Mouse (Mus musculus) left cerebral cortex, adult 8-10 months (tissue): ENCODE data around the gene Pex19. TPM values are rescaled to one million over a fixed set of nuclear protein-coding genes. Genes with fewer than 3 reads are reported as not detected.

Experiments used
- DNase-seq, 2 experiments: peaks; one replicate each; pipeline ENCODE4 v3.0.0; 2022; ENCODE audit warnings: low spot score in 2 of 2
- total RNA-seq, 4 experiments: library from RNA; stranded (reverse); gene quantifications; 2 replicates each; pipeline ENCODE4 v1.2.4; 2022

Gene Pex19
- total RNA-seq, 4 experiments from 2014 or later, result 78.7 to 104 (median 83.8) TPM

DNA sequence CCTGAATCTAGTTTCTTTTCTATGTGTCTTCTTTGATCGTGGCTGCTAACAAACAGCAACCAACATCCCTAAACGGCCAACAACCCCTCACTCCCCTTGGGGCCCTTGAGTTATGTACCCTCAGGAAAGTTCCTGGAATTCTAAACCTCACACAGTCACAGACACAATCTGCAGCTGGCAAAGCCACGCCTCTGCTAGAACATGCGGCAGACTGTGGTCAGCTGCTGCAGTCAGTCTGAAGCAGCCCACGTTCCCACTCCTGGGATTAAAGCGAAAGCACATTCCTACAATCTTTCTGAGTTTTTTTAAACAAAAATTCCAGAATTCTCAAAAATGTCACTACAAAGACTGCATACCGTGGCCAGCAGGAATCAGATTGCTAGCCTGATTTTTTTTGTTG lies 7.0 kb downstream of the Pex19 start:
- DNase-seq, result no peak

DNA sequence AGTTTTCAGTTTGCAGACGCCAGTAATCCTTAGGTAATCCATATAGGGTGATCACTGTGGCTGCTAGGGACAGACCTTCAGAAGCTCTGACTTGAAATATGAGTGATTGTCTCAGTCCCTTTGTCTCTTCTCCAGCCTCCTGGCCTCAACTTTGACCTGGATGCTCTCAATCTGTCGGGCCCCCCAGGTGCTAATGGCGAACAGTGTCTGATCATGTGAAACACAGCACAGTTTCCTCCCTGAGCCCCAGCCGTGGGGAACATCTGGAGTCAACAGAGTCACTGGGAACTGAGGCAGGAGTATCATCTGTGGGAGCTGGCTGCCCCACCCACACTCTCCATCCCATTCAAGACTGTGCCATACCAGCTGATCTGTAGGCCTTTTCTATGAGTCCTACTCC lies 7.5 kb downstream of the Pex19 start:
- no peak for DNase-seq

DNA sequence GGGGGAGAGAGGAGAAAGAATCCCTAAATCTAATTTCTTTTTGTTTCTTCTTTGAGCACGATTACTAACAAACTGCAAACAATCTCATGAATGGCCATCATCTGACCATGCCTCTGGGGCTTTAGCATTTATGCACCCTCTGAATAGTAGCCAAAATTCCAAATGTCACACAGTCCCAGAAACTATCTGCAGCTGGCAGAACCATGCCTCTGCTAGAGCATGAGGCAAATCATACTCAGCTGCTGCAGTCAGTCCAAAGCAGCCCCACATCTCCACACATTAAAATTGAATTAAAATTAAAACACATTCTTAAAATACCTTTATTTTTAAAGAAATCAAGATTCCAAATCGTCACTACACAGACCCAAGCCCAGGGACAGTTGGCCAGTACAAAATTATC lies 13.6 kb downstream of the Pex19 start:
- DNase-seq, result no peak

DNA sequence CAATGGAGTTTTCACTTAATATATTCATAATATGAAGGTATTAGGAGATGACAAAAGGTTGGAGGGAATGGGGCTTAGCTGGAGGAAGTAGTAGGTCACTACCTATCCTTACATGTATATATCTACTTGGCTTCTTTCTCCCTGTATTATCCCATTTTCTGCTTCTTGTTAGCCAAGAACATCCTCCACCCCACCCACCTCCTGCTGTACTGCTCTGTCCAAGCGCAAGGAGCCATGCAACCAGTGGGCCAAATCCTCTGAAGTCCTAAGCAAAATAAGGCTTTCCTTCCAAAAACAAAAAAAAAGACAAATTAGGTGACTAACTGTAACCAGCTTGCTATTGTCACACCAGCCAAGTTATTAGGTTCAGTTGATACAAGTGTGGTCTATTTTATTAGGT lies 14.3 kb downstream of the Pex19 start:
- no peak for DNase-seq

DNA sequence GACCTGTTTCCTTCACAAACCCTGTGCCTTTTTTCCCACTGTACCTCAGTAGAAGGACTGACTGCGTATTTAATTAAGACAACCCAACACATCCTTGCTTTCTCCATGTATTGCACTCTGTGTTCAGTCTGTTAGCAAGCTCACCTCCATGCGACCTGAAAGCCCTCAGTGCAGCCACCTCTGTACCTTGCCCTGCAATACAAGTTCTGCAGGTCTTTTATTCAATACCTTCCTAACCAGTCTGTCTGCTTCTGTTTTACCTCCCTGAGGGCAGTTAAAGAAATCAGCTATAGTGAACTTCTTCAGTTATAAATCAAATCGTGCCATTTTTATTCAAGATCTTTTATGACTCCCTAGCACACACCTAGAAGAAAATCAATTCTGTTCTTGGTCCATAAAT lies 15.0 kb downstream of the Pex19 start:
- no peak for DNase-seq

DNA sequence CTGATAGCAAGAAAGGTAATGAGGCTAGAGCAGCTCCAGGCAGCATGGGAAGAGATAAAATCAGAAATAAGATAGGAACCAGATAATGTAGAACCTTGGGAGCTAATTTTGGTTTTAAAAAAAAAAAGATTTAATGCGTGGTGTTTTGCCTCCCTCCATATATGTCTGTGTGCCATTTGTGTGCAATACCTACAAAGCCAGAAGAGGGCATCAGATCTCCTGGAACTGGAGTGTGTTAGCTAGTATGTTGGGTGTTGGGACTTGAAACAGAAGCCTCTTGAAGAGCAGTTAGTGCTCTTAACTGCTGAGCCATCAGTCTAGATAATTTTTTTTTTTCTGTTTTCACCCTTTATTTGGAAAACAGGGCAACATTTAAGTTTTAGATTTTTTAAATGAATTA lies 17.0 kb downstream of the Pex19 start:
- peak in 1 of 2 experiments; percentile 47 for DNase-seq

DNA sequence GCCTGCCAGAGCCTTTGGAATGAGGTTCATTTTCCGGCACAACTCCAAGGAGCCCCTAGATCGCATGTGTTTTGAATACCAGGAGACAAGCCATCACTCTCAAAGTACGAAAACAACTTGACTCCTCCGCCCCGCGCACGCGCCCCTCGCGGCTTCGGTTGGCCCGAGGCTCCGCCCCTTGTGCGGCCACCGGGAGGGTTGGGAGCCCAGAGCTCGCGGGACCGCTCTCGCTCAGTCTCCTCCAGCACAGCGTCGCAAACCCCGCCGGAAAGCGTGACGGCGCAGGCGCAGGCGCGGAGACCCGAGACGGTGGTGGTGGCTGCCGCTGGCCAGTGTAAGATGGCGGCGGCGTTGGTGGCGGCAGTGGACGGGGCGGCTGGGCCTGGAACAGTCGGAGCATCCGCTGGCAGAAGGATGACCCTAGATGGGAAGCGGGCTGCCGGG lies 21.3 kb downstream of the Pex19 start, which contains the start of gene Dcaf8:
Gene Dcaf8, plus strand, starts transcription at position 250 of the 444 bp plus-strand sequence.
- peak; percentile 91 to 94 for DNase-seq

DNA sequence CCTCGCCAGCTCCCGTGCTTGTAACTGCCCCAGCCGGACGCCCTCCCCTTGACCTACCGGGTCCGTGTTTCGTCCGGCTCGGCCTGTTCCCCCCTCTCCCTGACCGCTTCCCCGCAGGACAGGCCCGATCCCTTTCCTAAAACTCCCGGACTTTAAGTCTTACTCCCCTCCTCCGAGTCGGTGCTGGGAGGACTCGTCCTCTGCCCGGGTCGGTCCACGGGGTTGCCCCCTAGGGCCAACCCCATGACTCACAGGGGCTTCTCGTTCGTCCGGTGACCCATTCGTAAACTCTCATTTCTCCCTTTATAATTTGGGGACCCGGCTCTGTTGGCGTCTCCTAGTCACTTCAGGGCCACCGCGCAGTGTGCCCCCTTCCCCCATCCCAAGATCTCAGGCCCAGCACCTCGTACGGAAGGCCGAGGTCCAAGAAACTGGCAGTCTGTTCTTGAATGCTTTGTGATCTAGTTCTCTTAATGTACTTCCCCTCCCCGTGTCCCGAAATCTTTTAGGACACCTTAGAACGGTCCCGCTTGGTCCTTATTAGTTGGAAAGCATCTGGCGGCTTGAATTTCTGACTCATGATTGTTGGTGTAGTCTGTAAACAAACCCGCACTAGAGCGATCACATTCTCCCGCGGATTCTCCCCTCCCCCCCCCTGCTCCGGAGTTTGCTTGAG lies 21.9 kb downstream of the Pex19 start:
- DNase-seq, result peak; percentile 24 to 25

DNA sequence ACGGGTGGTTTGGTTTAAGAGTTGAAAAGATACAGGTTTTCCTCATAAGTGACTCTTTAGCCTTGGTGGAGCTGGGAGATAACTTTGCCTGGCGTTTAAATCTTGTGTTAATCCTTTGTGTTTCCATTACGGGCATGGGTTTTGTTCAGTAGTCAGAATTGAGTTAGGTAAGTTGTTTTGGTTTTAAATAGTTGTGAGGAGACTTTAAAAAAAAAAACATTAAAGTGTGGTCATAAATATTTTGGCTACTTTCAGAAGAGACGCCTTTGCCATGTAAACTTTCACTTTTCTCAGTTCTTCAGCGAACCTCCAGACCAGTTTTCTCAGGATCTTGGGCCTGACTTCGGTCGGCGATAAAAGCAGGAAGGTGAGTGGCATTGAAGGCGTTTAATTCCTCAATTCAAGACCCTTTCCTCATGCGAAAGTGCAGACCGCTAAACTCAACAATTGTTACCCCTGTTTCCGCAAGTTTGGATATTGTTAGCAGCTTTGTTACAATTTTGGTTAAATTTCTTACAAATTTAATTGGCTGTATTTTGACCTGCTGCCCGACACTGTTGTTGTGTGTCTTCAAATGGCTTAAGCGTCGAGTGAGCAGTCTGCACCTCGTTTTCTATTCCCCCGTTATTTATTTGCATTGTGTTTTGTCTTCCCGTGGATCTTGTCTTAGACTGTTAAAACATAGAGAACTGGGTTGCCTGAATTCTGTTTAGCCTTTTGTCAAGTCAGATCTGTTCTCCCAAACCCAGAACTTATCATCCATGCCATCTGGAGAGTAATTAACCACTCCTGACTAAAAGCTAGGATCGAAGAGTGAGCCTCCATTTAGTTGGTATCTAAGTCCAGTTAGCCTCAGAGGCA lies 22.6 kb downstream of the Pex19 start:
- DNase-seq, result no peak

DNA sequence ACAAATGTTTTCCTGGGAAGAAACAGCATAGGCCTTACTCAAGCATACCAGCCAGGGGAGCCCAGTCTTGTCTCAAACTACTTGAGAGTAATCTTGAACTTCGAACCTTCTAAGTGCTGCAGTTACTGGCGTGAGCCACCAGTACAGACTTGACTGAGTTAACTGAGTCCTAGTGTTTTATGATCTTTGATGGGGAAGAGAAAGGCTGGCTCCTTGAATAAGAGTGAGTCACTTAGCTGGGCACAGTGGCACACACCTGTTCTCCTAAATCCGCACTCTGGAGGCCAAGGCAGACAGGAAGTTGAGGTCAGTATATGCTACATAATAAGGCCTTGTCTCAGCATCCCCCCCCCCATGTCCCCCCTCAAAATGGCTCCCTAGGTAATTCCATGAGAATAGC lies 28.0 kb downstream of the Pex19 start:
- DNase-seq, result no peak

DNA sequence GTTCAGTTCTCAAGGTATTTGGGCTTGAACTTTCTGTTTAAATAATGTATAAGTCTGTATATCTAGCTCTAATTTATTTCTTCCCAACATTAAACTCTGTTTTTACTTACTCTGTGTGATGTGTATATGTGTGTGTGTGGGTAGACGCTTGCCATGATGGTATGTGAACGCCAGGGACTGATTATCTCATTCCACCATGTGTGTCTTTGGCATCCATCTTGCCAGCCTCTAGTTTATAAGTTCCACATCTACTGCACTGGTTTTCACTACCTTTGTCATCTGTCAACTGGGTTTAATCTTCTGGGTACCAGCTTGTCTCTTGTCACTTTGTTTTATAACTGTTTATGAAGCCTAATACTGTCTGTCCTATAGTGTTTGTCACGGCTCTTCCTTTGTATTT lies 29.0 kb downstream of the Pex19 start:
- DNase-seq, result no peak

DNA sequence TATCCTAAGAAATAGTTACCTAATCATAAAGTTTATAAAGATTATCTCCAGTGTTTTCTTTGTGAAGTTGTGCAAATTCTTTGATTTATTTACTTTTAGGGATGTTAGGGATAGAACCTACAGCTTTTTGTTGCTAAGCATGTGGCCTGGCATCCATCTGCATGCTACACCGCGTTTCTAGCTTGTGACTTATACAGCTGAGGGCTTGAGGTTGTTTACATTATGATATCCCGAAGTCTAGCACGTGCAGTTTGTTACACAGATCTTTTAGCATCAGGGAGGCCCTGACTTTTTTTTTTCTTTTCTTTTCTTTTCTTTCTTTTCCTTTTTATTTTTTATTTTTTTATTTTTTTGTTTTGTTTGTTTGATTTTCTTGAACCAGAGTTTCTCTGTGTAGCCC lies 33.4 kb downstream of the Pex19 start:
- DNase-seq, result no peak

DNA sequence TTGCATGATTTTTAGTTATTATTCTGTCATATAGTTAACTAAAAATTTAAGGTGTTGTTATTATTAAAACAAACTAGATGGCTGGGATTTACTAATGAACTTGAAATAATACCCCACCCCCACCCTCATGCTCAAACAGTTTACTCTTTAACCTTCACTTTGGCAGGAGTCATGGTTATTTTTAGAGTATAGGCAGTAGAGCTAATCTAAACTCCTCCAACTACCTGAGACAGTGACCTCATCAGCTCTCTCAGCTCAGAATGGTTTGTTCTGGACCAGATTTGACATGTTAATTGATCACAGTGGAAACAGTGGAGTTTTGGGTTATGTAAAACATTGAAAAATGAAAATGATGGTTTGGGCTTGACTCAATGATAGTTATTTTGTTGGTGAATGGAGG lies 34.0 kb downstream of the Pex19 start:
- DNase-seq, result no peak

DNA sequence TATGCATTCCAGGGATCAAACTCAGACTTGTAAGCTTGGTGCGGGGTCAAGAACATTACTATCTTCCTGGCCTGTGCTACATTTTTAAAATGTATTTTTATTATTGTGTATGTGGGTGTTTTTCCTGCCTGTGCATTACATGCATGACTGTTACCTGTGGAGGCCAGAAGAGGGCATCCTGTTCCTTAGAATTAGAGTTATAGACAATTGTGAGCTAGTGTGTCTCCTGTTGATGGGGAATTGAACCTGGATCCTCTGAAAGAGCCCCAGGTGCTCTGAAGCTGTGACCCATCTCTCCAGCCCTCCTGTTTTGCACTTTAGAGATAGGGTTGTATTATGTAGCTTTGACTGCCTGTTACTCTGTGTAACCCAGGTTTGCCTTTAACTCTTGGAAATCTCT lies 35.5 kb downstream of the Pex19 start:
- DNase-seq, result peak in 1 of 2 experiments; percentile 33

DNA sequence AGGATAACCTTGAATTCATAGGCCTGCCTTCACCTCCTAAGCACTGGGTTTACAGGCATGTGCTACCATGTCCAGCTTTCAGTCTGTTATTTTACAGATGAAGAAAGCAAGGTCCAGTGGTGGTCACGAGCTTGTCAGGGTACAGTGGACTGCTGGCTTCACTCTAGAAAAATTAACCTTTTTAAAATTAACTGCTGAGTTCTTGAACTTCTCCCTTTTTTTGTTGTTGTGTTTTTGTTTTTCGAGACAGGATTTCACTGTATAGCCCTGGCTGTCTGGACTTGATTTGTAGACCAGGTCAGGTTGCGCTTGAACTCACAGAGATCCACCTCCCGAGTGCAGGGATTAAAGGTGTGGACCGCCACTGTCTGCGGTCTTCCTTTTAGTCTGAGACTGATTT lies 36.4 kb downstream of the Pex19 start:
- DNase-seq, result no peak

DNA sequence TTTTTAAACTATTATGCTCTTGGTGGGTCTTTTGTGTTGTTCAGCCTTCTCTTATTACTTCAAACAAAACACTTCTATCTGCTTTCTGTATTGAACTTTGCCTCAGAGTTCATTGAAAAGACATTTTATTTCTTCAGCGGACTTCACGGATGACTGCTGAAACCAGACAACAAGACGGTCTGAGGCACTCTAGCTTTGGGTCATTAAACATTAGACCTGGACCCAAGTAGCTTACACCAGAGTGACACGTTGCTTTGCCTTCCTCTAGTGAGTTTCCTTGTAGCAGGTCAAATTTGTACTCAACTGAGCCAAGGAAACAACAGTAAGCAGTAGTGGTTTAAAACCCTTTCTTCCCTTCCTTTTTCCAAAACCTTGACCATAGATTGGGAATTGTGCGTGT lies 41.4 kb downstream of the Pex19 start:
- DNase-seq, result no peak

DNA sequence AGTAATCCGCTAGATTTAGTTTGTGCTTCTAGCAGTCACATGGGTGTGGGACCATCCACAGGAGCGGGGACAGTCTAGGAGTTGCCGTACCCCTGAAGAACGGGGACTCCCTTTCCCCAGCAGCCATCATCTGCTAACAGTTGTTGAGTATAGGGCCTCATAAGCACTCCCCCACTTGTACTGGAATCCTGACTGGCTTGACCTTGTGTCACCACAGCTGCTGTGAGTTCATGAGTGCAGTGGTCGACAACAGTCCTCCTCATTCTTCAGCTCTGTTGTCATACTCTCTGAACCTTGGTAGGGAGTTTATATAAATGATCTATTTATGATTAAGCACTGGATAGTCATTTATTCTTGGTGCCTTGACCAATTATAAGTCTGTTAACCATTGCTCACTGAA lies 43.3 kb downstream of the Pex19 start:
- no peak for DNase-seq

DNA sequence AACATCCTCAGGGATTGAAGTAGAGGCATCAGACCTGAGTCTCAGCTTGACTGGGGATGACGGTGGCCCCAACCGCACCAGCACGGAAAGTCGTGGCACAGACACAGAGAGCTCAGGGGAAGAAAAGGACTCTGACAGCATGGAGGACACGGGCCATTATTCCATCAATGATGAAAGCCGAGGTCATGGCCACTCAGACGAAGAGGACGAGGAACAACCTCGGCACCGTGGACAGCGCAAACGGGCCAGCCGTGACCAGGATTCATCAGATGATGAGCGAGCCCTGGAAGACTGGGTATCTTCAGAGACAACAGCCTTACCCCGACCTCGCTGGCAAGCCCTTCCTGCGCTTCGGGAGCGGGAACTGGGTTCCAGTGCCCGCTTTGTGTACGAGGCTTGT lies 45.8 kb downstream of the Pex19 start:
- DNase-seq, result no peak

DNA sequence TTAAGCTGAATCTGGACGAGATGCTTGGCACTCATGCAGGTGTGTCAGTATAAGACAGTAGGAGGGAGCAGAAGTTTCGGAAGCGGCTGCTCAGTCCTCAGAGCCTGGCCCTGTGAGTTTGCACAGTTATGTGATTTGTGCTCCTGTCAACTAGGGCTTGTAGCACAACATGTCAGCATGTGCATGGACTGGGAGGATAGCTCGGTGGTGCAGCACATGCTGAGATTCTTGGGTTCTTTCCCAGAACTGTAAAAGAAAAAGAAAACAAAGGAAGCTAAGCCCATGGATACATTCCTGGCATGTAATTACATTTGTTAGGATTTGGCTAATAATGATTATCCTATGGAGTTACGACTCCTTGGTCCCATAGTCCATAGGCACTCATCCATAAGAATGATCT lies 46.6 kb downstream of the Pex19 start:
- DNase-seq, result no peak

DNA sequence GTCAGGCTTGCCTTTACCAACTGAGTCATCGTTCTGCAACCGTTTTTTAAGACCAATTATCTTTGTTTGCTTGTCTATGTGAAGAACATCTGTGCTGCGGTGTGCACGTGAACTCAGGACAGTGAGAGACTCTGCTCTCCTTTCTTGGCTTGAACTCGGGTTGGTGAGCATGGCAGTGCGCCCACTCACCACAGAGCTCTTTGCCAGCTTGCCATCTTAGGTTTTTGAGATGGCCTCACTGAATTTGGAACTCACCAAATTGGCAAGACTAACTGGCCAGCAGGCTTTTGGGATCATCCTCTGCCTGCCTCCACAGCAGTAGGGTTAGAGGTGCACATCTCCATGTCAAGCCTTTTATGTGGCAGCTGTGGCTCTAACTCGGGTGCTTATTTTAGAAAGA lies 51.2 kb downstream of the Pex19 start:
- DNase-seq, result no peak

DNA sequence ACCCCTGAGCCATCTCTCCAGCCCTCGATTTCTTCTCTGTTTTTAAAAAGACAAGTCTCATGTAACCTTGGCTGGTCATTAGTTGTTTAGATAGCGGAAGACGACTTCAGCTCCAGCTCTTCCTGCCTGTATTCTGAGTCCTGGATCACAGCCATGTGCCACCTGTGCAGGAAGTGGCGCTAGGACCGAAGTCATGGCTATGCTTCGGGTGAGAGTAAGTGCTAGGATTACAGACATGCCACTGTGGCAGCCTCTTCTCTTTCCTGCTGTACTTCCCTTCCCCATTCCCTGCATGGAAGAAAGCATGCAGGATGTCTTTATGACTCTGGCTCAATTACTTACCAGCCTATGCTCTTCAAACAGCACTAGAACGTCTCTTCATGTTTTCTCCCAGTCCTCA lies 52.5 kb downstream of the Pex19 start:
- DNase-seq, result no peak

DNA sequence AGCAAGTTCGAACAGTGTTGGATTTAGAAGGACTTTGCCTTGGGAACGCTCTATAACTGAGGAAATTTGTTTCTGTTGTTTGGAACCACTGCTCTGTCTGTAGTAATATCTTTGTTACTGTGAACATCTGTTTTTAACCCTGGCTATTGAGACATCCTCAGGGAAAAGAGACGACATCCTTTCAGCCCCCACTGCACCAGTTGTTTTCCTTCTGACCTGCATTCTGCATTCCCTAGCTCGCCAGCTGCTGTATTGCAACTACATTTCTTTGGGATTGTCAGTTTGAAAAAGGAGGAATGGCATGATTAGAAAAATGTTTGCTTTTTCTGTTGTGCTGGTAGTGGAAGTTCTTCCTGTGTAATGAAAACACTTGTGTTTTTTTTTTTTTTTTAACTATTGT lies 54.3 kb downstream of the Pex19 start:
- DNase-seq, result no peak

DNA sequence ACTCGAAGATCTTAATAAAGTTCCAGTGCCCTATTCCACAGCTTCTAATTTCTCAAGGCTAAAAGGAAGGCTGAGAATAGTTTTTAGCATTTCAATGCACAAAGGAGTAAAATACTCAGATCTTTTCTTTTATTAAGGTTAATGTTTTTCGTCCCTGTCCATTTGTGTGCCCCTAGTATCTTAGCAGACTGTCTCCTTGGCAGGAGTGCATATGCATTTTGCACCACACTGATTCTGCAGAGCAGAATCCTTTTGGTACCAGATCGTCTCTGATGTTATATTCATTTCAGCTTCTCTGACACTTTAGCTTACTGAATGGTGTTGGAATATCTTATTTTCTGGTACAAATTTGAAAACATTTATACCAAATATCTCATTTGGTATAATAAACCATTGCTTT lies 55.2 kb downstream of the Pex19 start:
- no peak for DNase-seq
